Mouse (Mus musculus): ENCODE measurements around the gene Cfap97d2. TPM values are rescaled to one million over a fixed set of nuclear protein-coding genes. Genes with fewer than 3 reads are reported as not detected.

Cfap97d2 gene
- polyA plus RNA-seq (2012; ENCODE audit: insufficient read depth, insufficient read length, missing spikeins): 0.84 TPM in 1 of 2 replicates, not detected in the other

GRCm38 (mm10) chr8:13705668-13706067, at the start of gene Cfap97d2:
TSS of gene Cfap97d2 (plus strand) at chr8:13705889.
- Histone ChIP-seq H3K27ac (ENCODE audit: insufficient read depth, low read depth, low read length) (no peak within 1 kb of the TSS), H3K4me1 (ENCODE audit: control insufficient read depth, insufficient read depth, low read length) (no peaks in the 10 kb centered on the region), H3K4me3 (ENCODE audit: insufficient read depth, low read length) (no peak within 1 kb of the TSS)
- TF ChIP-seq POLR2A (IDR thresholded peaks at IDR 0.05; ENCODE audit: borderline replicate concordance, low read depth, low read length) (no peak), CTCF (IDR thresholded peaks at IDR 0.05; ENCODE audit: low read depth, low read length) (no peak)

DNA sequence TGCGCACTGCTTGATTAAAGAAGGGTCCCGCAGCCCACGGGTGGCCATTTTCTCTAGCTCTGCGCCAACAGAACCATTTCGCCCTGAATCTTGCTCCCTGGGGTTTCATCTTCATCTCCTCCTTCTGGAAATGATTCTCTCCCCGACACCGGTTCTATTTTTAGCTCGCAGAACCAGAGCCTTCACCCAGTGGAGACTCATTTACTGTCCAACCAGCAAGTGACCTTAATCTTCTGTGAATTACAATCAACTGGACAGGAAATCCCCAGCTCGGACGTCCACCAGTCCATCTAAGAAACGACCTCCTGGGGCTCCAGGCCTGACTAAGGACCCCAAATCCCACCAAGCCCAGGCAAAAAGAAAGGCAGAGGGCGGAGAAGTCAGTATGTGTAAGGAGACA, 48.2 kb upstream of the Cfap97d2 start:
- Histone ChIP-seq H3K4me3 (ENCODE audit: insufficient read depth, low read length) (no peak overlapping the region), H3K4me1 (ENCODE audit: control insufficient read depth, insufficient read depth, low read length) (peaks cover 36% of the 10 kb centered on the region), H3K27ac (ENCODE audit: insufficient read depth, low read depth, low read length) (no peak overlapping the region)
- no peak for TF ChIP-seq POLR2A (IDR thresholded peaks at IDR 0.05; ENCODE audit: borderline replicate concordance, low read depth, low read length)
- no peak for TF ChIP-seq CTCF (IDR thresholded peaks at IDR 0.05; ENCODE audit: low read depth, low read length)

DNA sequence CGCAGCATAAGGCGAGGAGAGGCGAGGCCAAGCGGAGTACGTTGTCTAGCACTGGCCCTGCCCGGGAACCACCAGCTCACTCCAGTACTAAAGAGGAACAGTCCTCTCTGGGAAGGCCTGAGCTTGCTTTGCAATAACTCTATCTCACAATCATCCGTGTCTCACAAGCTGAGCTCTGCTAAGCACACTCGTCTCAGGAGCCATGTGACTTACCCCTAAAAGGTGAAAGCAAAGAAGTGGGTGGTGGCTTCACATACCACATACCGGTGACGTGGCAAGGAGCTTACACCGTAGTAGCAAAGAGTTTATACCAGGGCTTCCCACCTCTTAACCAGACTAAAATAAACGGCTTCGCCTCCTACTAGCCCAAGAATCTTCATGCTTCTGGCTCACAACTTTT, 45.4 kb upstream of the Cfap97d2 start:
- peak overlapping the region; percentile 7; the same call in 1 of the 2 replicates for H3K27ac ChIP-seq (ENCODE audit: insufficient read depth, low read depth, low read length)
- no peak overlapping the region for H3K4me3 ChIP-seq (ENCODE audit: insufficient read depth, low read length)
- H3K4me1 ChIP-seq (ENCODE audit: control insufficient read depth, insufficient read depth, low read length): peaks cover 34% of the 10 kb centered on the region
- TF ChIP-seq CTCF (IDR thresholded peaks at IDR 0.05; ENCODE audit: low read depth, low read length): no peak
- TF ChIP-seq POLR2A (IDR thresholded peaks at IDR 0.05; ENCODE audit: borderline replicate concordance, low read depth, low read length): no peak

DNA sequence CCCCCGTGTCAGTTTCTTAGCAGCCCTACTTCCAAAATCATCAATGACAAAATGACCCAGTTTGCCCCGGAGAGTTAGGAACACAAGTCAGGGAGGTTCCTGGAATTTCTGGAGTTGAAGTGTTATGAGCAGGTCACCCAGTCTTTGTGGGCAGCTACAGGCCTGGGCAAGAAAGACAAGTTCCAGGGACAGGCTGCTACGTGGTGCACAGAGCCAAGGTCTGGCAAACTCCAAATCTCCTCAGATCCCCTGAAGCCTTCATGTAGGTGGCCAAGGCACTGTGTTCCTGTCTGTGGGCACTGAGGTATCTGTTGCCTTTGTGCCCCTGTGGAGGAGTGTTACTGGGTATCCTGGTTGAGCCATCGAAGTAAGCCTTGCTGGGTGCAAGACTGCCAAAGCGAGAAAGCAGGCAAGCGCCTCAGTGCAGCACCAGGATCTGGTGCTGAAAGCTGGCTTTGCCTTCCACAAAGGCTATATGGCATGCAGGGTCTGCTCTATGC, 40.9 kb upstream of the Cfap97d2 start:
- no peak overlapping the region for H3K4me3 ChIP-seq (ENCODE audit: insufficient read depth, low read length)
- no peak overlapping the region for H3K27ac ChIP-seq (ENCODE audit: insufficient read depth, low read depth, low read length)
- H3K4me1 ChIP-seq (ENCODE audit: control insufficient read depth, insufficient read depth, low read length): peaks cover 37% of the 10 kb centered on the region
- TF ChIP-seq POLR2A (IDR thresholded peaks at IDR 0.05; ENCODE audit: borderline replicate concordance, low read depth, low read length) (no peak), CTCF (IDR thresholded peaks at IDR 0.05; ENCODE audit: low read depth, low read length) (no peak)

DNA sequence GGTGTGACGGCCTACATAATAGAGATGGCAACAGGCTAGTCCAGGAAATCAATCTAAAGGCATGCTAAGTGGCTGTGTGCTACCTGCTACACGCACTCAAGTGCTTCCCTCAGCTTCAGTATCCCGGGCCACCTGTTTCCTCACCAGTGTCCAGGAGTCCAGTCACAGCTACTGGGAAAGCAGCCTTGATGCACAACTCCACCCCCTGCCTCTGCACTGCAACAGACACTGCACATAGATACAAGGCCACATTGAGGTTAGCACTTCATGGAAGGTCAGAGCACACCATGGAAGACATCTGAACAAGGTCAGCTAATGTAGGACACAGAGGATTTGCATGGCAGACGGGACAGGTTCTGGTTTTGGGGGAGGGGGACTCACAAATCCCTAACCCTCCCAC, 40.2 kb upstream of the Cfap97d2 start:
- Histone ChIP-seq H3K4me1 (ENCODE audit: control insufficient read depth, insufficient read depth, low read length) (peaks cover 32% of the 10 kb centered on the region), H3K4me3 (ENCODE audit: insufficient read depth, low read length) (no peak overlapping the region), H3K27ac (ENCODE audit: insufficient read depth, low read depth, low read length) (peak overlapping the region; percentile 7; the same call in 1 of the 2 replicates)
- no peak for TF ChIP-seq CTCF (IDR thresholded peaks at IDR 0.05; ENCODE audit: low read depth, low read length)
- TF ChIP-seq POLR2A (IDR thresholded peaks at IDR 0.05; ENCODE audit: borderline replicate concordance, low read depth, low read length): no peak

DNA sequence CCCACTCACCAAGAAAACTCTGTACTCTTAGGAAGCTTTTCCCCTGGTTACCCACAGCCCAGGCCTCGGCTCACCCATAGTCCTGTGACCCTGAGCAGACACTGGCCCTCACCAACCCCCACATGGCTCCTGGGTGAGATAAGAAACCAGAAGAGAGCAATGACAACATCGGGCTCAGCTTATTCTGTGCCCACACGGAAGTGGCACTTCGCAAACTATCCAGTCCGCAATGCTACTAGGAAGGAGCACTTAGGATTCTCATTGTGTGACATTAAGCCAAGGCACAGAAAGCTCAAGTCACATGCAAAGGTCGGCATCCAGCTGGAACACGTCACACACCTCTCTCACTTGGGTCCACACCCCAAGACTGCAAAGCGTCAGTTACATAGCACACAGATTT, 39.7 kb upstream of the Cfap97d2 start:
- TF ChIP-seq CTCF (IDR thresholded peaks at IDR 0.05; ENCODE audit: low read depth, low read length) (no peak), POLR2A (IDR thresholded peaks at IDR 0.05; ENCODE audit: borderline replicate concordance, low read depth, low read length) (no peak)
- Histone ChIP-seq H3K4me3 (ENCODE audit: insufficient read depth, low read length) (no peak overlapping the region), H3K27ac (ENCODE audit: insufficient read depth, low read depth, low read length) (peak overlapping the region; percentile 16; the same call in 1 of the 2 replicates), H3K4me1 (ENCODE audit: control insufficient read depth, insufficient read depth, low read length) (peaks cover 32% of the 10 kb centered on the region)

GRCm38 (mm10) chr8:13667917-13668316, 37.8 kb upstream of the Cfap97d2 start:
- Histone ChIP-seq H3K27ac (ENCODE audit: insufficient read depth, low read depth, low read length) (no peak overlapping the region), H3K4me3 (ENCODE audit: insufficient read depth, low read length) (no peak overlapping the region), H3K4me1 (ENCODE audit: control insufficient read depth, insufficient read depth, low read length) (peaks cover 38% of the 10 kb centered on the region)
- TF ChIP-seq POLR2A (IDR thresholded peaks at IDR 0.05; ENCODE audit: borderline replicate concordance, low read depth, low read length): no peak
- TF ChIP-seq CTCF (IDR thresholded peaks at IDR 0.05; ENCODE audit: low read depth, low read length): no peak

- TF ChIP-seq CTCF (IDR thresholded peaks at IDR 0.05; ENCODE audit: low read depth, low read length): no peak
- Histone ChIP-seq H3K27ac (ENCODE audit: insufficient read depth, low read depth, low read length) (no peak overlapping the region), H3K4me3 (ENCODE audit: insufficient read depth, low read length) (no peak overlapping the region), H3K4me1 (ENCODE audit: control insufficient read depth, insufficient read depth, low read length) (peaks cover 42% of the 10 kb centered on the region)
Observed at GRCm38 (mm10) chr8:13668367-13668766, 37.3 kb upstream of the Cfap97d2 start.

DNA sequence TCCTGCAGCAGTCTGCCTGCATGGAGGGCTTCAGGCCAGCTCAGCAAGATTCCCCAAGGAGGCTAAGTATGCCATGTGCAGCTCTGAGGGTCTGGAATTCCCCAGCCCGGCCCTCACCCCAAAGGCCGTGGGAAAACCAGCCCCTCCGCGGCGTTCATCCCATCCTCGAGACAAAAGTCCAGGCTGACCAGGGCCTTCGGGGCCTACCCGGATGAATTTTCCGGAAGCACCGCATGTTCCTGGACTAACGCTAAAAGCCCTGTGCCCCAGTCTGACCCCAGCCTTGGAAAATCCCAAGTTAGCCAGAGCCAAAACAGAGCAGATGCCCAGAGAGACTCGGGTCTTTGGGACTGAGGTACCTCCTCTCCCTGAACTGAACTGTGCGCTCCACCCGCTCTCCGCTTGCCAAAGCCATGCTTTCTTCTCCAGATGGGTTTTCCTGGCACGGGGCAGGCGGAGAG, 35.6 kb upstream of the Cfap97d2 start:
- peaks cover 42% of the 10 kb centered on the region for H3K4me1 ChIP-seq (ENCODE audit: control insufficient read depth, insufficient read depth, low read length)
- H3K27ac ChIP-seq (ENCODE audit: insufficient read depth, low read depth, low read length): no peak overlapping the region
- H3K4me3 ChIP-seq (ENCODE audit: insufficient read depth, low read length): no peak overlapping the region
- TF ChIP-seq POLR2A (IDR thresholded peaks at IDR 0.05; ENCODE audit: borderline replicate concordance, low read depth, low read length) (no peak), CTCF (IDR thresholded peaks at IDR 0.05; ENCODE audit: low read depth, low read length) (no peak)

DNA sequence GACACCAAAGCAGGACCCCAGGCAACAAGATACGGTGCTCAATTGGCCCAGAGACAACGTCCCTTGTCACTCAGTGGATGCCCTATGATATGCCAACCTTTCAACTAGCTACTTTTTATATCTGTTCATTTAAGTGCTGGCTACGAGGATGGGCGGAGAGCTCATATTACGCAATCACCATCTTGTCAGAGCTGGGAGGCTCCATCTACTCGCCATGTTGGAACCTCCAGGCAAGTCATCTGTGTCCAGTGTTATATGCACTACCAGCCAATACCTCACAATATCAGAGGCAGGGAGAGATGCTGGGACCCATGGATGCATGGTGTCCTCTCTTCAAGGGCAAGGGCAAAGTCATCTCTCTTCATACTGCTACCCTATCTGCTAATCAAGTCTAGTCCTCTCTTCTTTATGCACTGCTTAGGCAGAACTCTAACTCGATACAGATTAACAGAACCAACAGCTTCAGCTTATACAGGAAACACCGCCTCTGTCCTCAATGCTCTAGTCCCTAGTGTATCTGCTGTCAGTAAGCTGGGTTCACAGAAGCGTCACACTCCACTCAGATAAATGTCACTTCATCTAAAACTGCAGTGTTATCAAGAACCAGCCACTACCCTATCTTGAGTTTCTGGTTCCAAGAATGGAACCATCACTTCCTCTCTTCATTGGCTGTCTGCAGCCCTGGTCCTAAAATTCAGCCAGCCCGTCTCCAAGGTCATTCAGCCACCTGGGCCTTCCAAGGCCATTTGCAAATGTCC, 34.3 kb upstream of the Cfap97d2 start:
- TF ChIP-seq CTCF (IDR thresholded peaks at IDR 0.05; ENCODE audit: low read depth, low read length) (no peak), POLR2A (IDR thresholded peaks at IDR 0.05; ENCODE audit: borderline replicate concordance, low read depth, low read length) (no peak)
- peaks cover 35% of the 10 kb centered on the region for H3K4me1 ChIP-seq (ENCODE audit: control insufficient read depth, insufficient read depth, low read length)
- H3K27ac ChIP-seq (ENCODE audit: insufficient read depth, low read depth, low read length): peak overlapping the region; percentile 11
- H3K4me3 ChIP-seq (ENCODE audit: insufficient read depth, low read length): no peak overlapping the region
